Mouse (Mus musculus): ENCODE data around the gene Ccdc194. TPM values are rescaled to one million over a fixed set of nuclear protein-coding genes. Genes with fewer than 3 reads are reported as not detected.
A peak's percentile ranks its signal among the peaks of the same experiment; 100 is the strongest.

The Ccdc194 gene
- total RNA-seq, 2 experiments from 2014 or later, result not detected

GRCm38 (mm10) chr8:71511644-71512043, 13.9 kb downstream of the Ccdc194 start, which contains the start of gene Plvap:
Plvap (minus strand) TSS chr8:71511752.
- peak; percentile 40 to 41 for DNase-seq

- no peak for DNase-seq
Observed at GRCm38 (mm10) chr8:71509316-71509715, 16.2 kb downstream of the Ccdc194 start.

- peak; percentile 88 to 90 for DNase-seq
Observed at GRCm38 (mm10) chr8:71507589-71508104, 17.9 kb downstream of the Ccdc194 start.

GRCm38 (mm10) chr8:71505979-71506378, 19.5 kb downstream of the Ccdc194 start:
- DNase-seq, result peak; percentile 67 to 69

GRCm38 (mm10) chr8:71505326-71505725, 20.2 kb downstream of the Ccdc194 start:
- DNase-seq, result no peak

- DNase-seq, result no peak
Observed at GRCm38 (mm10) chr8:71504349-71504748, 21.2 kb downstream of the Ccdc194 start.

GRCm38 (mm10) chr8:71498816-71499690, 26.5 kb downstream of the Ccdc194 start:
- DNase-seq, result peak; percentile 43 to 71

- peak; percentile 56 to 67 for DNase-seq
Observed at GRCm38 (mm10) chr8:71497881-71498501, 27.5 kb downstream of the Ccdc194 start.

GRCm38 (mm10) chr8:71497077-71497645, 28.4 kb downstream of the Ccdc194 start:
- no peak for DNase-seq

GRCm38 (mm10) chr8:71496481-71496880, 29.0 kb downstream of the Ccdc194 start:
- peak; percentile 99 for DNase-seq

- DNase-seq, result no peak
Observed at GRCm38 (mm10) chr8:71495811-71496210, 29.7 kb downstream of the Ccdc194 start.

GRCm38 (mm10) chr8:71495039-71495438, 30.5 kb downstream of the Ccdc194 start:
- peak; percentile 90 to 93 for DNase-seq

- DNase-seq, result peak; percentile 86 to 87
Observed at GRCm38 (mm10) chr8:71488454-71488853, 37.1 kb downstream of the Ccdc194 start.

- DNase-seq, result peak; percentile 88 to 91
Observed at GRCm38 (mm10) chr8:71487691-71488445, 37.6 kb downstream of the Ccdc194 start, which contains the start of gene Gtpbp3. Gtpbp3 (plus strand) TSS chr8:71488103.

GRCm38 (mm10) chr8:71486136-71486529, 39.4 kb downstream of the Ccdc194 start:
- DNase-seq, result no peak

- DNase-seq, result peak; percentile 89 to 93
Observed at GRCm38 (mm10) chr8:71485142-71486135, 40.1 kb downstream of the Ccdc194 start, which contains the start of gene Ano8. Ano8 (minus strand) TSS chr8:71485963.

- no peak for DNase-seq
Observed at GRCm38 (mm10) chr8:71484736-71485135, 40.8 kb downstream of the Ccdc194 start.

- DNase-seq, result peak; percentile 50 to 64
Observed at GRCm38 (mm10) chr8:71483932-71484331, 41.6 kb downstream of the Ccdc194 start.

GRCm38 (mm10) chr8:71478943-71479342, 46.6 kb downstream of the Ccdc194 start:
- no peak for DNase-seq

- DNase-seq, result no peak
Observed at GRCm38 (mm10) chr8:71477196-71477845, 48.2 kb downstream of the Ccdc194 start.
